Mouse (Mus musculus): ENCODE measurements around the gene Crocc2. TPM values are rescaled to one million over a fixed set of nuclear protein-coding genes. Genes with fewer than 3 reads are reported as not detected.
A peak's percentile ranks its signal among the peaks of the same experiment; 100 is the strongest.

The Crocc2 gene
- polyA plus RNA-seq, 1 experiment from 2014 or later: 0.32 TPM

GRCm38 (mm10) chr1:93159566-93160500 lies 8.7 kb upstream of the Crocc2 start:
- DNase-seq (ENCODE audit: low spot score): no peak
- WGBS: 81% methylated on average over 21 of the region's 21 CpGs
- H3K4me2 ChIP-seq (ENCODE audit: low read depth, severe bottlenecking): no peak overlapping the region
- H3K9ac ChIP-seq (ENCODE audit: low read length): no peak overlapping the region
- no peak overlapping the region for H3K4me3 ChIP-seq (ENCODE audit: low read depth, low read length)
- H3K4me1 ChIP-seq (ENCODE audit: control insufficient read depth, insufficient read depth, low read length): no peaks in the 10 kb centered on the region
- no peaks in the 10 kb centered on the region for H3K36me3 ChIP-seq (ENCODE audit: control insufficient read depth, insufficient read depth, low read length)
- H3K9me3 ChIP-seq (ENCODE audit: control insufficient read depth, low read length): no peaks in the 10 kb centered on the region
- no peak for ATAC-seq (ENCODE audit: insufficient number of reproducible peaks, low FRiP score, low TSS enrichment, low read depth)
- H3K27me3 ChIP-seq (ENCODE audit: control insufficient read depth, insufficient read depth, low read length): no peaks in the 10 kb centered on the region
- no peak overlapping the region for H3K27ac ChIP-seq (replicated peaks; ENCODE audit: low read depth, low read length)

DNA sequence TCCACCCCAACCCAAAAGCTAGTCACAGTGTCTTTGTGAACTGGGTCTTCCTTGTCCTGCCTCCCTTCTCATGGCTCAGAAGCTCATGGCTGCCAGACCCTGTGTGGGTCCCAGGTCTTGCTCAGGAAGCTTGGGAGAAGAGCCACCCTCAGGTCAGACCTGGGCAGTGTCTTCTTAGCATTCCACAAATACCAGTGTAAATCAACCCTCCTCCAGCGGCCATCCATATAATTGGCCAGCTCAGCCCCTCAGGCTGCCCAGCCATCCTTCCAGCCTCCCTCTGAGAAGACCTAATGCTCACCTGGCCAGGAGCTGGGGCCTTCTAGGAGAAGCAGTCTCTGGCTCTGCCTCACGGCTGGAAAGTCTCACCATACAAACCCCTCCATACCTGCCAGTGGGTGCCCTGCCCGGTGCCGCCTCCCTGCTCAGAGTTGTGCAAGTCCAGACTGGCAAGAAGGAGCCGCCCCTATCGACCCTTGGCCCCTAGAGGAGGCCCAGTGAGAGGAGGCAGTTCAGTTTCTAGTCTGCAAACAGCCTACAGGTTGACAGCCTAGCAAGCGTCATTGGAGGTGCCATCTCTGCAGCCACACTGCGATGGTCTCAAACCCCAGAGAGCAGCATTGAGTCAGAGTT lies 7.9 kb upstream of the Crocc2 start, which contains the start of gene 2310007B03Rik:
Gene 2310007B03Rik (minus strand): TSS at position 448 of the 633 bp plus-strand sequence.
- DNase-seq (ENCODE audit: low spot score) (peak; percentile 26), ATAC-seq (ENCODE audit: insufficient number of reproducible peaks, low FRiP score, low TSS enrichment, low read depth) (no peak)
- Histone ChIP-seq H3K27me3 (ENCODE audit: control insufficient read depth, insufficient read depth, low read length) (no peaks in the 10 kb centered on the region), H3K4me2 (ENCODE audit: low read depth, severe bottlenecking) (no peak within 1 kb of the TSS), H3K9ac (ENCODE audit: low read length) (no peak within 1 kb of the TSS), H3K4me1 (ENCODE audit: control insufficient read depth, insufficient read depth, low read length) (no peaks in the 10 kb centered on the region), H3K9me3 (ENCODE audit: control insufficient read depth, low read length) (no peaks in the 10 kb centered on the region), H3K4me3 (ENCODE audit: low read depth, low read length) (no peak within 1 kb of the TSS), H3K27ac (replicated peaks; ENCODE audit: low read depth, low read length) (no peak within 1 kb of the TSS), H3K36me3 (ENCODE audit: control insufficient read depth, insufficient read depth, low read length) (no peaks in the 10 kb centered on the region)
- WGBS: 67% methylated on average over 8 of the region's 8 CpGs

DNA sequence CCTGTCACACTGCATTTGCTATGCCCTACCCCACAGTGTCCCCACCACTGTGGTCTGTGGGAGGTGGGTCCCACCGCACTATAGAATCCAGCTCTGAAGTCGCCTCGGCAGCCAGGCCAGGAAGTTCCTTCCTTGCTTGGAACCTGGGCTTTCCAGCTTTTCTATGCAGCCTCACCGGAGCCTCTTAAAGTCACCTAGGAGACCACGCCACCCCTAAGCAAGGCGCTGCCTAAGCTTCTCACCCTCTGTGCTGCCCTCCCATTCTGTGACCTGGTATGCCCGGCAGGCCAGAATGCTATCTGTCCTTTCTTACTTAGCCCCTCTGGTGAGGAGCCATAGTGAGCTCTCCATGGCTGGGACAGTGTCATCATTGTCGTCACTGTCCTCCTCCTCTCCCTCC lies 7.2 kb upstream of the Crocc2 start:
- WGBS: 79% methylated on average over 8 of the region's 8 CpGs

GRCm38 (mm10) chr1:93161921-93162320 lies 6.6 kb upstream of the Crocc2 start:
- no peak overlapping the region for H3K9ac ChIP-seq (ENCODE audit: low read length)
- H3K27me3 ChIP-seq (ENCODE audit: control insufficient read depth, insufficient read depth, low read length): no peaks in the 10 kb centered on the region
- H3K27ac ChIP-seq (replicated peaks; ENCODE audit: low read depth, low read length): no peak overlapping the region
- ATAC-seq (ENCODE audit: insufficient number of reproducible peaks, low FRiP score, low TSS enrichment, low read depth) (no peak), DNase-seq (ENCODE audit: low spot score) (no peak)
- H3K4me1 ChIP-seq (ENCODE audit: control insufficient read depth, insufficient read depth, low read length): no peaks in the 10 kb centered on the region
- no peak overlapping the region for H3K4me2 ChIP-seq (ENCODE audit: low read depth, severe bottlenecking)
- H3K36me3 ChIP-seq (ENCODE audit: control insufficient read depth, insufficient read depth, low read length): no peaks in the 10 kb centered on the region
- no peaks in the 10 kb centered on the region for H3K9me3 ChIP-seq (ENCODE audit: control insufficient read depth, low read length)
- WGBS: 84% methylated on average over 10 of the region's 10 CpGs
- no peak overlapping the region for H3K4me3 ChIP-seq (ENCODE audit: low read depth, low read length)

More for the DNA sequence above, 7.2 kb upstream of the Crocc2 start:
- H3K4me2 ChIP-seq (ENCODE audit: low read depth, severe bottlenecking): no peak overlapping the region
- no peaks in the 10 kb centered on the region for H3K9me3 ChIP-seq (ENCODE audit: control insufficient read depth, low read length)
- H3K36me3 ChIP-seq (ENCODE audit: control insufficient read depth, insufficient read depth, low read length): no peaks in the 10 kb centered on the region
- no peak for DNase-seq (ENCODE audit: low spot score)
- H3K9ac ChIP-seq (ENCODE audit: low read length): no peak overlapping the region
- no peaks in the 10 kb centered on the region for H3K4me1 ChIP-seq (ENCODE audit: control insufficient read depth, insufficient read depth, low read length)
- ATAC-seq (ENCODE audit: insufficient number of reproducible peaks, low FRiP score, low TSS enrichment, low read depth): no peak
- H3K4me3 ChIP-seq (ENCODE audit: low read depth, low read length): no peak overlapping the region
- H3K27ac ChIP-seq (replicated peaks; ENCODE audit: low read depth, low read length): no peak overlapping the region
- H3K27me3 ChIP-seq (ENCODE audit: control insufficient read depth, insufficient read depth, low read length): no peaks in the 10 kb centered on the region

DNA sequence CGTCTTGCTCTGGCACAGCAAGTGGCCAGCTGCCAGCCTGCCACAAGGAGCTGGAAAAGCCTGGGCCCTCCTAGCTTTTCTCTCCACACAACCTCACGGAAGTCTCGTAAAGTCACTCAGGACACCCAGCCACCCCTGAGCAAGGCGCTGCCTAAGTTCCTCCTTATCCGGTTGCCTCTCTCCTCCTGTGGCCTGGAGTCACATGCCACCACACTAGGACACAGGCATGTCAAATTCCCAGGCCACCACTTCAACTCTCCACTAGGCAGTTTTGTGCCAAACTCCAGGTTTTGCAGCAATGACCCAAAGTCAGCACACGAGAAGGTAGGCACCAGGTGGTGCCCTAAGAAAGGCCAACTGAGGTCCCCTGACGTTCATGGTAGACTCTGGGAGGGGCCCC lies 5.9 kb upstream of the Crocc2 start:
- WGBS: 81% methylated on average over 7 of the region's 7 CpGs
- H3K36me3 ChIP-seq (ENCODE audit: control insufficient read depth, insufficient read depth, low read length): no peaks in the 10 kb centered on the region
- DNase-seq (ENCODE audit: low spot score): no peak
- no peaks in the 10 kb centered on the region for H3K9me3 ChIP-seq (ENCODE audit: control insufficient read depth, low read length)
- H3K27ac ChIP-seq (replicated peaks; ENCODE audit: low read depth, low read length): no peak overlapping the region
- no peak overlapping the region for H3K4me2 ChIP-seq (ENCODE audit: low read depth, severe bottlenecking)
- no peak overlapping the region for H3K9ac ChIP-seq (ENCODE audit: low read length)
- no peaks in the 10 kb centered on the region for H3K27me3 ChIP-seq (ENCODE audit: control insufficient read depth, insufficient read depth, low read length)
- H3K4me1 ChIP-seq (ENCODE audit: control insufficient read depth, insufficient read depth, low read length): no peaks in the 10 kb centered on the region
- H3K4me3 ChIP-seq (ENCODE audit: low read depth, low read length): no peak overlapping the region
- no peak for ATAC-seq (ENCODE audit: insufficient number of reproducible peaks, low FRiP score, low TSS enrichment, low read depth)

GRCm38 (mm10) chr1:93165447-93165846 lies 3.1 kb upstream of the Crocc2 start:
- no peaks in the 10 kb centered on the region for H3K27me3 ChIP-seq (ENCODE audit: control insufficient read depth, insufficient read depth, low read length)
- H3K4me1 ChIP-seq (ENCODE audit: control insufficient read depth, insufficient read depth, low read length): no peaks in the 10 kb centered on the region
- ATAC-seq (ENCODE audit: insufficient number of reproducible peaks, low FRiP score, low TSS enrichment, low read depth) (no peak), DNase-seq (ENCODE audit: low spot score) (no peak)
- H3K4me3 ChIP-seq (ENCODE audit: low read depth, low read length): no peak overlapping the region
- 81% methylated on average over 9 of the region's 9 CpGs for WGBS
- H3K27ac ChIP-seq (replicated peaks; ENCODE audit: low read depth, low read length): no peak overlapping the region
- no peak overlapping the region for H3K9ac ChIP-seq (ENCODE audit: low read length)
- no peaks in the 10 kb centered on the region for H3K9me3 ChIP-seq (ENCODE audit: control insufficient read depth, low read length)
- H3K36me3 ChIP-seq (ENCODE audit: control insufficient read depth, insufficient read depth, low read length): no peaks in the 10 kb centered on the region
- H3K4me2 ChIP-seq (ENCODE audit: low read depth, severe bottlenecking): no peak overlapping the region

DNA sequence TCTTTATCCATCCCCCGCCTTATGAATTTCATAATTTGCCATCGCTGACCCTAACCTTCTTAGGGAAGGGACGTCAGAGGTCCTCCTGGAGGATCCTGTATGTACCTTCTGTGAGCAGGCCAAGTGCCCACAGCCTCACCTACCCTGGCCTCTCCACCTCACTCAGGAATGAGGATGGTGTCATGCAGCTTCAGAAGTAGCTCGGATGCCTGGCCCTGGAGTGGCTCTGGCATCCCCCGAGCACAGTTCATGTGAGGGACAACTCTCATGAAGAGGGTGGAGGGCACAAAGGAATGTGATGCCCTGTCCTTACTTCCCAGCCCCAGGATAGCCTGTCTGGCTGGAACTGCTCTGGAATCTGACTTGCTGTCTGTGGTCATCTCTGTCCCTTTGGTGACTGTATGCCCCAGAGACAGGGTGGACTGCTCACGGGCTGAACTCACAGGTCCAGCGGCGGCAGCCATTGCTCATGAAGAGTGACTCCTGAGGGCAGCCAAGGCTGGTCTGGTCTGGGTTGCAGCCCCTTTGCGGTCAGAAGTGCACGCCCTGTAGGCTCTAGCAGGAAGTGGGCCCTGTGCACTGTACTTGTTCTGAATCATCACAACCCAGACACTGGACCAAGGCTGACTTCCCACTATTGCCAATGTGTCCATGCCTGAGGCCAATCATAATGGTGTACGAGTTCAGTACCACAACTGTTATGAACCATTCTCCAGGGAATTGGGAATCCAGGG lies 2.0 kb upstream of the Crocc2 start:
- H3K27me3 ChIP-seq (ENCODE audit: control insufficient read depth, insufficient read depth, low read length): no peaks in the 10 kb centered on the region
- no peaks in the 10 kb centered on the region for H3K4me1 ChIP-seq (ENCODE audit: control insufficient read depth, insufficient read depth, low read length)
- DNase-seq (ENCODE audit: low spot score) (no peak), ATAC-seq (ENCODE audit: insufficient number of reproducible peaks, low FRiP score, low TSS enrichment, low read depth) (0 out of 2 replicates have a peak, but pooled peaks have one; percentile 28)
- WGBS: 85% methylated on average over 11 of the region's 11 CpGs
- H3K27ac ChIP-seq (replicated peaks; ENCODE audit: low read depth, low read length): no peak overlapping the region
- H3K9ac ChIP-seq (ENCODE audit: low read length): no peak overlapping the region
- H3K36me3 ChIP-seq (ENCODE audit: control insufficient read depth, insufficient read depth, low read length): no peaks in the 10 kb centered on the region
- no peaks in the 10 kb centered on the region for H3K9me3 ChIP-seq (ENCODE audit: control insufficient read depth, low read length)
- H3K4me2 ChIP-seq (ENCODE audit: low read depth, severe bottlenecking): 0 out of 2 replicates have a peak overlapping the region, but pooled peaks have one; percentile 2
- H3K4me3 ChIP-seq (ENCODE audit: low read depth, low read length): no peak overlapping the region

DNA sequence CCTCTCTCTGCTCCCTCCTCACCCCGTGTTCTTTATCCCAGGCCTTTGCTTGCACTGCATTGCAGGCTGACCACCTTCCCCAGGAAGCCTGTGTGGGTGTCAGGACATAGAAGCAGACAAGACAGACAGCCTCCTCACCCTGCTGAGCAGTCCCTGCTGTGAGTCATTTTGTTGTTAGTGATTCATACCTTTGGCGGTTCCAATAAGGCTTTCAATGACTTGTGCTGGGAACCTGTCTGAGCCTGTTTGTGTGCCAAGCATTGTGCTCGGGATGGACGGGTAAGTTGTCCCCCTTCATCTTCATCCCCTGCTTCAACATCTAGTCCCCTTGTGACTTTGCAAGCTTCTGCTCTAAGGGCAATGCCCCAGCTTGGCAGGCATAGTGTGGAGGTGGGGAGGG lies 5.1 kb downstream of the Crocc2 start:
- H3K4me2 ChIP-seq (ENCODE audit: low read depth, severe bottlenecking): no peak overlapping the region
- no peak for DNase-seq (ENCODE audit: low spot score)
- no peaks in the 10 kb centered on the region for H3K9me3 ChIP-seq (ENCODE audit: control insufficient read depth, low read length)
- H3K9ac ChIP-seq (ENCODE audit: low read length): no peak overlapping the region
- H3K27ac ChIP-seq (replicated peaks; ENCODE audit: low read depth, low read length): no peak overlapping the region
- 74% methylated on average over 4 of the region's 4 CpGs for WGBS
- H3K4me3 ChIP-seq (ENCODE audit: low read depth, low read length): no peak overlapping the region
- peaks cover 26% of the 10 kb centered on the region; the same call in 1 of the 2 replicates for H3K4me1 ChIP-seq (ENCODE audit: control insufficient read depth, insufficient read depth, low read length)
- no peak for ATAC-seq (ENCODE audit: insufficient number of reproducible peaks, low FRiP score, low TSS enrichment, low read depth)
- H3K36me3 ChIP-seq (ENCODE audit: control insufficient read depth, insufficient read depth, low read length): no peaks in the 10 kb centered on the region
- H3K27me3 ChIP-seq (ENCODE audit: control insufficient read depth, insufficient read depth, low read length): no peaks in the 10 kb centered on the region
